Mouse (Mus musculus): Measurements from ENCODE around the gene Txk. TPM values are rescaled to one million over a fixed set of nuclear protein-coding genes. Genes with fewer than 3 reads are reported as not detected.

Txk gene
- under 1 TPM; 0.68 to 0.78 TPM for total RNA-seq (2023)

DNA sequence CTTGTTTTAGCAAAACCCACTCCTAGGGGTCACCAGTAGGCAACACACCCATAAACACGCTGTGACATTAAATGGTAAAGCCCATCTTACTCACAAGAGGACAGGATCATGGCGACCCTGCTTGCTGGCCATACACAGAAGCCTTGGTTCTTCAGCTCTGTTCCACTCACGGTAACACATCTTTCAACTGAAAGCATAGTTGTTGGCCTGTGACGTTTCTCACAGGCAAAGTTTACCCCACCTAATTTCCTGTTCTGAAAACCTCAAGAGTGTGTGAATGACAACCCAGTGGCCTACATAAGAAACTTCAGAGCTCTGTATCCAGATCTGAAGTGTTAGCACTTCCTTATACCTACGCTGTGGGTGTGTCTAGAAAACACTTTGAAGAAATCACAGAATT lies at the start of gene Txk:
Gene Txk, minus strand, starts transcription at position 193 of the 400 bp plus-strand sequence.

DNA sequence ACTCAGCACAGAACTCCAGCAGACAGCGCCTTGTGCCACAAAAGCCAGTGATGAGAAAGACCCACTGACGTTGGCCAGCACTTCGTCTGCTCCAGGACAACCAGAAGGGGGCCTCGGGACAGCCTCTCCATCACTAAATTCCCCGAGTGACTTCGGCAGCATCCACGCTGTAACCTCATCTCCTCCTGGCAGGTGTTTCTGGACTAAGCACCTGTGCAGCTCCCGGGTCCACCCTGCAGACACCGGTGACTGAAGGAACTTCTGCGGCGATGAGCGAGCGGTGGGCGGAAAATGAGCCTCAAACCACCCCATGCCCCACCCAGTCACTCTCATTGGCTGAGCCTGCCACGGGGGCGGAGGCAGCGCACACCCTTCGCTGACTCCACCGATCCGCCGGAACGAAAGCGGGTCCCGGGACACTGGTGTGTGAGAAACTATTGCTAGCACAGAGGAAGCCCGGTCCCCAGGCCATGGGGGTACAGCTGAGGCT lies 105.1 kb downstream of the Txk start, which contains the start of gene Nipal1:
Gene Nipal1, plus strand, starts transcription at position 378 of the 490 bp plus-strand sequence.

Other genes with a start within 250 kb of the Txk start
- gene Corin, start 248.3 kb downstream of the Txk start, total RNA-seq (2023) = not detected
- 10 to 100 TPM; 13.9 to 15.3 TPM for gene Nfxl1, start 193.1 kb downstream of the Txk start, total RNA-seq (2023)
- not detected for gene Zar1, start 171.5 kb downstream of the Txk start, total RNA-seq (2023)
- not detected for gene Gm5868, start 165.2 kb downstream of the Txk start, total RNA-seq (2023)
- gene Cnga1, start 108.5 kb downstream of the Txk start, total RNA-seq (2023) = under 1 TPM in 1 of 2 experiments, not detected in 1; 0.22 TPM
- not detected for gene Nipal1, start 105.0 kb downstream of the Txk start, total RNA-seq (2023)
- gene Tec, start 115.7 kb upstream of the Txk start, total RNA-seq (2023) = 10 to 100 TPM; 28.2 to 30.8 TPM
- gene Slain2, start 161.5 kb upstream of the Txk start, total RNA-seq (2023) = 10 to 100 TPM; 85.5 to 93.7 TPM
- not detected for gene Gm10135, start 221.9 kb upstream of the Txk start, total RNA-seq (2023)

Measured in neutrophil, adult 59 days (primary cell).